Mouse (Mus musculus): ENCODE data around the gene Nrbp1. TPM values are rescaled to one million over a fixed set of nuclear protein-coding genes. Genes with fewer than 3 reads are reported as not detected.
A peak's percentile ranks its signal among the peaks of the same experiment; 100 is the strongest.

Gene Nrbp1
- polyA plus RNA-seq (2016; fragmentation: Nextera tagmentation; extraction: Ambion mirVana) = 160 and 171 TPM in 2 replicates

DNA sequence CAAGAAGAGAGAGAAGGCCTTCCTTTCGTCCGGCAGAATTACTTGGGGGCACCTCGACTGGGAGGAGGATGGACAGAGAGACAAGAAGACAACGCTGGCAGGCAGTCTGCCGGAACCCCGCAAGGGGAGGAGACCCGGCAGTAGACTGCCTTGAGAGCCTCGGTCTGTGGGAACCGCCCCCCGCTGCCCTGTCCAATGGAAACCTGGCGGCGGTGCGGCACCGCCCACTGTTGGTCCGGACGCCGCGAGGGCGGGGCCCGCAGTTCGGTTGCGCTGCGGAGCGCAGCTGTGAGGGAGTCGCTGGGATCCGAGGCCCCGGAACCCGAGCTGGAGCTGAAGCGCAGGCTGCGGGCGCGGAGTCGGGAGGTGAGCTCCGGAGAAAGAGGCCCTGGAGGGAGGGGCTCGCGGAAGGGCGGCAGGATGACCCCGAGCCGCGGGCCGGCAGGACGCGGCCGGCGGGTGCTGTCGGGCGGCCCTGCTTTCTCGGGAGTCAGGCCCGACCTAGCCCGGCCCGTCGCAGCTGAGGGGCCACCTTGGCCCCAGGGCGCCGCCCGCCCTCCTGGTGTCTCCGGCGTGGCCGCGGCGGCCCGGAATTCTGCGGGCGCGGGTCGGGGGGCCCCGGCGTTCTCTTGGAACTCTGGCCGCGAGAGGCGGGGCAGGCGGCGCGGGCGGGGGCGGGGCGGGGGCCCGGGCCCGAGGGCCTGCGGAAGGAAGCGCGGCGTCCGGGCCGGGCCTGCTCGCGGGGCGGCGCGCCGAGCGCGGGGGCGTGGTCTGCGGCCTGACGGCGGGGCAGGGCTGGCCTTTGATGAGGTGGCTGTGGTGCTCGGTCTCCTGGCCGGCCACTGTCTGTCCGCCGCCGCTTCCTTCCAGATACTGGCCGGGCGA, at the start of gene Nrbp1, which contains the start of gene Gm9970:
Gene Nrbp1, plus strand, starts transcription at position 228 of the 885 bp plus-strand sequence.
Gene Gm9970, minus strand, starts transcription at position 596 of the 885 bp plus-strand sequence.
- H3K27ac ChIP-seq (replicated peaks) = peak within 1 kb of the TSS; percentile 98
- H3K4me1 ChIP-seq = peaks cover 26% of the 10 kb centered on the region
- under 1% methylated on average over 103 of the region's 103 CpGs for WGBS
- H3K9me3 ChIP-seq (replicated peaks) = no peaks in the 10 kb centered on the region; the same call in 1 of the 2 replicates
- H3K27me3 ChIP-seq (ENCODE audit: low read depth, poor library complexity, severe bottlenecking) = no peaks in the 10 kb centered on the region
- peaks cover 28% of the 10 kb centered on the region for H3K36me3 ChIP-seq
- peak; percentile 96 for DNase-seq (ENCODE audit: low spot score)
- H3K4me3 ChIP-seq = peak within 1 kb of the TSS; percentile 95

DNA sequence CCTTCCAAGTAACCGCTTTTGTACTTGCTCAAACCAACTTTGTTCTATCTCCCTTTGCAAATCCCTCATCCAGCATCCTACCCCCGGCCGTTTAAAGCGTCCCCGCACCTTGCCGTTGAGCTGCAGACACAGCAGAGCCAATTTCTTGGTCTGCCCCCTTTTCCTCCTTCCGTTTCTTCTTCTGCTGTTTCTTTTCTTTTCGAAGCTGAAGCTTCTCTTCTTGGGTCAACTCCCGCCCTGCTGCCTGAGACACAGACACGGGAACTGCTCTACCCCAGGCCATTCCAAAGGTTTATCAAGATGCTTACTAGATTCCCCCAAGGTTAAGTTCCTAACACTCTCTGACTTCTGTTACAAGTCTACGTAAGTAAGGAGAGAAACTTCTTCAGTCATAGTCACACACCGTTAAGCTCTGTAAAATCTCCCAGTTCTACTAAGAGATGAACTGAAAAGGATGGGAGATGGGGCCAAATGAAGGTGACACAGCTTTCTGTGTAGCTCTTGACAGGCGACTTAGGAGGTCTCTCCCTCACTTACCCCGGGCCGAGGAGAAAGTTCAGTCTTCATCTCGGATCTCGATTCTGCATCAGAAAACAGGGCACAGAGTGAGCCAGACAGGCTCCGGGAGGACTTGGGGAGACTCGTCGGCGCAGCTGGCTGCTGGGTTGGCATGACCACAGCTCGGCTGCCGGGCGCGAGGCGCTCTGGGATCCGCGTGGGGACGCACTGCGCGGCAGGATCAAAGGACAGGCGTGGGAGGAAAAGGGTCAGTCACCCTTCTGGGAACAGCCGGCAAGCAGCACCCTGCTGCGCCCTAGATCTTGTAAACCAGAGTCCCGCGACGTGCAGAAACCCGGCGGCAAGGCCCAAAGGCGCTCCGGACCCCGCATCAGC, 48.4 kb upstream of the Nrbp1 start:
- H3K9me3 ChIP-seq (replicated peaks) = no peaks in the 10 kb centered on the region
- WGBS = 18% methylated on average over 42 of the region's 42 CpGs
- peak overlapping the region; percentile 93 for H3K4me3 ChIP-seq
- H3K27ac ChIP-seq (replicated peaks) = peak overlapping the region; percentile 88
- H3K4me1 ChIP-seq = peaks cover 25% of the 10 kb centered on the region
- no peaks in the 10 kb centered on the region for H3K27me3 ChIP-seq (ENCODE audit: low read depth, poor library complexity, severe bottlenecking)
- H3K36me3 ChIP-seq = peaks cover 75% of the 10 kb centered on the region
- DNase-seq (ENCODE audit: low spot score) = no peak

DNA sequence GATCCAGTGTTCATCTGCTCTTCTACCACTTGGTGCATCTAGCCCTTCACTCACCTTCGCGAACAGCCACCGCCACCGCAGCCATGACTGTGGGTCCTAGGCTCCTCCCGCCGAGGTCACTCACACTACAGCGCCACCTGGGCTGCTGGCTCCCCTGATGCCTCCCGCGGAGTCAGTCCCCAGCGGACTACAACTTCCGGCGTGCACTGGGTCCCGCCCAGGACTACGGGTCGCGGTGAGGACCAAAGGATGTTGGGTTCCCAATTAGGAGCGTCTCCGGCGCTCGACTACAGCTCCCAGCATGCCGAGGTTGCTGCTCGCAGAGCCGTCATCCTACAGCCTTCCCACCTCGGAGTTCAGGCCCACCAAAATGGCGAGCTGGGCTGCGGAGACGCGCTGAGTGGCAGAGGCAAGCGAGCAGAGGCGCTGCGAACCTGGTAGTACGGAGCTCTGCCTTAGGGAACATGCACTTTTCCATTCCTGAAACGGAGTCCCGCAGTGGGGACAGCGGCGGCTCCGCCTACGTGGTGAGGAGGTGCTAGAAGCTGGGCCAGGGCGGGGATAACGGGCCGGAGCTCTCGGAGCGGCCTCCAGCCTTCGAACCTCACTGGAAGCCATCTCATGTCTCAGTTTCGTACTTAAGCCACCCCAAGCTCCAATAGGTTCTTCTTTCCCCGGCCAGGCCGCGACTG, 47.6 kb upstream of the Nrbp1 start, which contains the start of the genes Snx17 and Eif2b4:
Gene Snx17, plus strand, starts transcription at position 289 of the 692 bp plus-strand sequence.
Gene Eif2b4, minus strand, starts transcription at position 492 of the 692 bp plus-strand sequence.
- Histone ChIP-seq H3K27ac (replicated peaks) (peak within 1 kb of the TSS; percentile 88), H3K36me3 (peaks cover 75% of the 10 kb centered on the region), H3K4me1 (peaks cover 25% of the 10 kb centered on the region), H3K4me3 (peak within 1 kb of the TSS; percentile 93), H3K9me3 (replicated peaks) (no peaks in the 10 kb centered on the region), H3K27me3 (ENCODE audit: low read depth, poor library complexity, severe bottlenecking) (no peaks in the 10 kb centered on the region)
- DNase-seq (ENCODE audit: low spot score) = peak; percentile 99
- under 1% methylated on average over 48 of the region's 48 CpGs for WGBS

DNA sequence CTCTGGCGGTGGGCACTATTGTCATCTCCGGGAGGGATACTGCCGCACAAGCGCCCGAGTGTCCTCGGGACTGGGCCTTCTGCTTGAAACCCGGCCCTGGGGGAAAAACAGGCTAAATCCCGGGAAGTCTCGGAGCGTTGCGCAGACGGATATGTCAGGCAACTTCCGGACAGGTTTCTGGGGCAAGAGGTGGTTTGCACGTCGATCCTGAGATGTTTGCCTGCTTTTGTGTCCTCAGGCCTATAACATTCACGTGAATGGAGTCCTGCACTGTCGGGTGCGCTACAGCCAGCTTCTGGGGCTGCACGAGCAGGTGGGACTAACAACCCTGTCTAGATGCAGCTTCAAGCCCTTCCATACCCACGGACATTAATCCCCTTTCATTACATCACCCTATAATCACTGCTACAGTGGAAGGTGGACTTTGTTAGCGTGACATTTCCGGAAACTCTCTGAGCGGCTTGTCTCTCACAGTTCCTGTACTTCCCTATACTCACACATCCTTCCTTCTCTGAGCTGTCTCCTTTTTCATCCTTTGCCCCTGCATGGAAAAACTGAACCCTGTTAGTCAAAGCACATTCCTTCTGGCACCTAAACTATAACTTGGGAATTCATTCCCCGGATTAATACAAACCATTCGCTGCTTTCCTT, 46.9 kb upstream of the Nrbp1 start:
- DNase-seq (ENCODE audit: low spot score) = no peak
- Histone ChIP-seq H3K27ac (replicated peaks) (peak overlapping the region; percentile 88), H3K9me3 (replicated peaks) (no peaks in the 10 kb centered on the region), H3K27me3 (ENCODE audit: low read depth, poor library complexity, severe bottlenecking) (no peaks in the 10 kb centered on the region), H3K4me1 (peaks cover 25% of the 10 kb centered on the region), H3K36me3 (peaks cover 75% of the 10 kb centered on the region), H3K4me3 (peak overlapping the region; percentile 93)
- WGBS = 14% methylated on average over 25 of the region's 25 CpGs

DNA sequence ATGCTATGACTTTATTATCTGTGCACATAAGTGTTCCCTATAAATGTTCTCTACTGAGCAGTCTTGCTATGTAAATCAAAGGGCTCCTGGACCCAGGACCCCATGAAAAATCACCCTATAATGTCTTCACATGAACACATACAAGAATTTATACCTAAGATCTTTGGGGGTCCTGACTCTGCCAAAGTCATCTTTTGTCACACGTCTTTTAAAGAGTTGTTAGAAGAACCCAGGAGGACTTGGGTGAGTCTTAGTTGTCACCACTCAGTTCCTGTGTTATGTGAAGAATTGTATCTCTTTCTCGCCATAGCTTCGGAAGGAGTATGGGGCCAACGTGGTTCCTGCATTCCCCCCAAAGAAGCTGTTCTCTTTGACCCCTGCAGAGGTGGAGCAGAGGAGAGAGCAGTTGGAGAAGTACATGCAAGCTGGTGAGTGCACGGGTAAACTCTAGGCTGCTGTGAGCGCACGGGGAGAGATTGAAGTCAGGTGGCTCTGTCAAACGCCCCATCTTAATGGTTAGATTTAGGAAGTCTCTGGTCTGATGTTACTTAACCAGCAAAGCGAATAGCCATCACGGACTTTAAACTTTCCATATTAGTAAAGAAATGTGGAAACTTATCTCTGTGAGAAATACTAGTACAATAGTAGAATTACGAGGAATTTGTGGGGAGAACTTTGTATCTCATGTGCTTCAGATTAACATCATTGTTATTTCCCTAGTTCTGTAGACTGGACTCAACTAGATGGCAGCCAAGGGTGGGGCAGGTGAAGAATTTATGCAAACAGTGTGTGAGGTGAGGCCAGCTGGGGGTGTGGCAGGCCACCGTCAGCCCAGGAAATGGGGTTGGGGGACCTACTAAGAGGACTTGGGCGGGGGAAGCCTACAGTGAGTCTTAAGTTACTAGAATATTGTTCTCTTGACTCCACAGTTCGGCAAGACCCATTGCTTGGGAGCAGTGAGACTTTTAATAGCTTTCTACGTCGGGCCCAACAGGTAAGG, 45.9 kb upstream of the Nrbp1 start:
- Histone ChIP-seq H3K36me3 (peaks cover 76% of the 10 kb centered on the region), H3K9me3 (replicated peaks) (no peaks in the 10 kb centered on the region), H3K27me3 (ENCODE audit: low read depth, poor library complexity, severe bottlenecking) (no peaks in the 10 kb centered on the region), H3K4me1 (peaks cover 25% of the 10 kb centered on the region), H3K27ac (replicated peaks) (no peak overlapping the region), H3K4me3 (peak overlapping the region; percentile 93)
- 92% methylated on average over 16 of the region's 16 CpGs for WGBS
- no peak for DNase-seq (ENCODE audit: low spot score)

DNA sequence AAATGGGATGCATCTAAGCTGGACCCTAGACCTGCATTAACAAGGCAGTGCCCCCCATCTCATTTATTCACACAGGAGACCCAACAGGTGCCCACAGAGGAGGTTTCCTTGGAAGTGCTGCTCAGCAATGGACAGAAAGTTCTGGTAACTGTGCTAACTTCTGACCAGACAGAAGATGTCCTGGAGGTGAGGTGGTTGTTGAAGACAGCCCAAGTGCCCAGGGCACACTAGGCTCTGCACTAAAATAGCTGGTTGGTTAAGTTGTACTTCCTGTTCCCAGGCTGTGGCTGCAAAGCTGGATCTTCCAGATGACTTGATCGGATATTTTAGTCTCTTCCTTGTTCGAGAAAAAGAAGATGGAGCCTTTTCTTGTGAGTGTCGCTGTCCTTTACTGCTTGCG, 45.0 kb upstream of the Nrbp1 start:
- peaks cover 32% of the 10 kb centered on the region for H3K4me1 ChIP-seq
- no peak for DNase-seq (ENCODE audit: low spot score)
- no peak overlapping the region for H3K4me3 ChIP-seq
- H3K9me3 ChIP-seq (replicated peaks) = peaks cover 6% of the 10 kb centered on the region
- peaks cover 76% of the 10 kb centered on the region for H3K36me3 ChIP-seq
- no peaks in the 10 kb centered on the region for H3K27me3 ChIP-seq (ENCODE audit: low read depth, poor library complexity, severe bottlenecking)
- H3K27ac ChIP-seq (replicated peaks) = no peak overlapping the region
- 92% methylated on average over 4 of the region's 4 CpGs for WGBS

DNA sequence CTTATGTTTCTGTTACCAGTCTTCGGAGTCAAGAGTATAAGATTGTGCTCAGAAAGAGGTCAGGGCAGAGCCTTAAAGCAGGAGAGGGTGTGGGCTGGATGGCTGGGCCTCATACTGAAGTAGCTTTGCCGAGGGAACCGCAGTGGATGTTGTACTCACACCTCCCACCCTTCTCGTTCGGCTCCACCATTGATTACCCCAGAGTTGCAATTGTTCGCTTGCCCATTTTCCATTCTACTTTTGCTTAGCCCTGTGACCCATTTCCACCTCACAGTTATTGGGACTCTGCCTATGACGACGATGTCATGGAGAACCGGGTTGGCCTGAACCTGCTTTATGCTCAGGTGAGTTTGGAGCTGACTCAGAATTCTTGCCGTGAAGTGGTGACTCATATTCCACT, 44.5 kb upstream of the Nrbp1 start:
- no peaks in the 10 kb centered on the region for H3K27me3 ChIP-seq (ENCODE audit: low read depth, poor library complexity, severe bottlenecking)
- no peak for DNase-seq (ENCODE audit: low spot score)
- H3K4me1 ChIP-seq = peaks cover 37% of the 10 kb centered on the region
- peaks cover 73% of the 10 kb centered on the region for H3K36me3 ChIP-seq
- 0 out of 2 replicates have a peak overlapping the region, but pooled peaks have one; percentile 4 for H3K4me3 ChIP-seq
- no peak overlapping the region for H3K27ac ChIP-seq (replicated peaks)
- peaks cover 6% of the 10 kb centered on the region for H3K9me3 ChIP-seq (replicated peaks)
- 95% methylated on average over 10 of the region's 10 CpGs for WGBS

DNA sequence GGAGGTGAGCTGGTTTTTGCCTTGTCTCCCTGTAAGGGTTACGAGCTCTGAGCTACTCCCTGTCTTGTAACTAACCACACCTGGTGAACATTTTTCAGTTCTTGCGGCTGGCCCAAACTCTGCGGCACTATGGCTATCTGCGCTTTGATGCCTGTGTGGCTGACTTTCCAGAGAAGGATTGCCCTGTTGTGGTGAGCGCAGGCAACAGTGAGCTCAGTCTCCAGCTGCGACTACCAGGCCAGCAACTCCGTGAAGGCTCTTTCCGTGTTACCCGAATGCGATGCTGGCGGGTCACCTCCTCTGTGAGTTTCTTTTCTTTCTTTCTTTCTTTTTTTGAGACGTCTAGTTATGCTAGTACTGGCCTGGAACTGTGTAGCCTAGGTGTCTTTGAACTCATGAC, 43.6 kb upstream of the Nrbp1 start:
- Histone ChIP-seq H3K9me3 (replicated peaks) (peaks cover 6% of the 10 kb centered on the region), H3K4me3 (no peak overlapping the region), H3K36me3 (peaks cover 68% of the 10 kb centered on the region), H3K27ac (replicated peaks) (no peak overlapping the region), H3K27me3 (ENCODE audit: low read depth, poor library complexity, severe bottlenecking) (no peaks in the 10 kb centered on the region), H3K4me1 (peaks cover 34% of the 10 kb centered on the region)
- no peak for DNase-seq (ENCODE audit: low spot score)
- WGBS = 95% methylated on average over 12 of the region's 12 CpGs

DNA sequence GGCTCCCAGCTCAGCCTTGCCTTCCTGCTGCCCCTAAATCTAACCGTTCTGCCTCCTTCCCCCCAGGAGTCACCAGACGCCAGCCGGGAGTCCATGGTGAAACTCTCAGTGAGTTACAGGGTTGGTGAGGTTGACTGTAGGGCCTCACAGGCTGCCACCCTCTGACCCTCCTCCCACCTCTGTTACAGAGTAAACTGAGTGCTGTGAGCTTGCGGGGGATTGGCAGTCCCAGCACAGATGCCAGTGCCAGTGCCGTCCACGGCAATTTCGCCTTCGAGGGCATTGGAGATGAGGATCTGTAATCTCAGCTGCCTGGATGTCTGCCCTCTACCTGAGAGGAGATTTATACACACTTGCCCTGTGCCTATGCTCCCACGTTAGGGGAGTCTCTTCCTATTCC, 42.5 kb upstream of the Nrbp1 start:
- H3K4me1 ChIP-seq = peaks cover 37% of the 10 kb centered on the region
- H3K9me3 ChIP-seq (replicated peaks) = peaks cover 6% of the 10 kb centered on the region
- 90% methylated on average over 9 of the region's 9 CpGs for WGBS
- H3K27ac ChIP-seq (replicated peaks) = no peak overlapping the region
- peaks cover 76% of the 10 kb centered on the region for H3K36me3 ChIP-seq
- H3K4me3 ChIP-seq = no peak overlapping the region
- no peaks in the 10 kb centered on the region for H3K27me3 ChIP-seq (ENCODE audit: low read depth, poor library complexity, severe bottlenecking)
- DNase-seq (ENCODE audit: low spot score) = no peak

DNA sequence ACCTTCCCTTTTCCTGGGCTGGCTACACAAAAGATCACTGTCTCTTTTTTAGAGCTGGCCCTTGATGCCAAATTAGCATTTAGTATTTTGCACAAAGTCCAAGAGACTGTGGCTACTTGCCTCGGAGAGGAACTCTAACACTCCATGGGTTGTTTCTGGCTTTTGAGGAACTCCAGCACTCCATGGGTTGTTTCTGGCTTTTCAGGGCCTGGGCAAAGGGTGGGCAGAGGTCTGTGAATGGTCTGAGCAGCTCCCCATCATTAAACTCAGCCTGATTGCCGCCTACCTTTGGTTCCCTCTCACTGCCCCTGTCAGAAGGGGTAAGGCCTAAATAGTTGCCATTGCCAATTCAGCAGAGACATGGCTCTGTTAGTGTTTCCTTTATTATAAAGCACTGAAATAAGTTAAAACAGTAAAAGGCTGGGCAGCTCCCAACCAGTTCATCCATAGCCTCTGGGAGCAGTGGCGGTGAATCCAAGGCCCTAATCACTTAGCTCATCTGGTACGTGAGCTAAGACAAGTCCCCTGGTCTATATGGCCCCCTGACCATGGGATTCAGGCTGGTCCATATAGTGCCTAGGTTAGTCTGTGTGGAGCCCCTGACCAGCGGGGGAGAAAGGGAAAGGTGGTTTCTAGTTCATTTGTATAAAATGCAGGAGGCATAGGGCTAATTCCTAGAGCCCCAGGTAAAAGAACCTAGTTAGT, 41.9 kb upstream of the Nrbp1 start:
- DNase-seq (ENCODE audit: low spot score) = no peak
- WGBS = 87% methylated on average over 5 of the region's 5 CpGs
- Histone ChIP-seq H3K27ac (replicated peaks) (no peak overlapping the region), H3K4me1 (peaks cover 37% of the 10 kb centered on the region), H3K36me3 (peaks cover 82% of the 10 kb centered on the region), H3K4me3 (no peak overlapping the region), H3K27me3 (ENCODE audit: low read depth, poor library complexity, severe bottlenecking) (no peaks in the 10 kb centered on the region), H3K9me3 (replicated peaks) (peaks cover 6% of the 10 kb centered on the region)

All from midbrain, embryonic 10.5 days (tissue).